Mouse (Mus musculus): ENCODE data around the gene Nrxn3. TPM values are rescaled to one million over a fixed set of nuclear protein-coding genes. Genes with fewer than 3 reads are reported as not detected.

Gene Nrxn3
- polyA plus RNA-seq, 1 experiment, result 0.19 TPM

- Histone ChIP-seq H3K4me1 (replicated peaks; ENCODE audit: control insufficient read depth, insufficient read depth, low read length) (no peaks in the 10 kb centered on the region), H3K27me3 (ENCODE audit: control insufficient read depth, insufficient read depth, low read length) (no peaks in the 10 kb centered on the region), H3K36me3 (ENCODE audit: control insufficient read depth, insufficient read depth, low read length) (no peaks in the 10 kb centered on the region), H3K4me3 (ENCODE audit: control insufficient read depth, insufficient read depth, low read length) (no peak overlapping the region), H3K27ac (ENCODE audit: control insufficient read depth, insufficient read depth, low read length) (no peak overlapping the region)
- no peak for DNase-seq
- TF ChIP-seq POLR2A (IDR thresholded peaks at IDR 0.05; ENCODE audit: control insufficient read depth, extremely low read depth, insufficient read depth, low read length, poor library complexity) (no peak), CTCF (IDR thresholded peaks at IDR 0.05; ENCODE audit: borderline replicate concordance, control insufficient read depth, extremely low read depth, insufficient read depth, low read length, poor library complexity) (no peak)
Observed at GRCm38 (mm10) chr12:90085862-90086261, 1363.2 kb downstream of the Nrxn3 start.

GRCm38 (mm10) chr12:90095754-90096153 lies 1373.1 kb downstream of the Nrxn3 start:
- no peak for DNase-seq
- Histone ChIP-seq H3K27me3 (ENCODE audit: control insufficient read depth, insufficient read depth, low read length) (no peaks in the 10 kb centered on the region), H3K27ac (ENCODE audit: control insufficient read depth, insufficient read depth, low read length) (no peak overlapping the region), H3K4me3 (ENCODE audit: control insufficient read depth, insufficient read depth, low read length) (no peak overlapping the region), H3K4me1 (replicated peaks; ENCODE audit: control insufficient read depth, insufficient read depth, low read length) (no peaks in the 10 kb centered on the region), H3K36me3 (ENCODE audit: control insufficient read depth, insufficient read depth, low read length) (no peaks in the 10 kb centered on the region)
- 5% methylated on average over 1 of the region's 1 CpGs for WGBS
- TF ChIP-seq CTCF (IDR thresholded peaks at IDR 0.05; ENCODE audit: borderline replicate concordance, control insufficient read depth, extremely low read depth, insufficient read depth, low read length, poor library complexity) (no peak), POLR2A (IDR thresholded peaks at IDR 0.05; ENCODE audit: control insufficient read depth, extremely low read depth, insufficient read depth, low read length, poor library complexity) (no peak)

- Histone ChIP-seq H3K4me3 (ENCODE audit: control insufficient read depth, insufficient read depth, low read length) (no peak overlapping the region), H3K4me1 (replicated peaks; ENCODE audit: control insufficient read depth, insufficient read depth, low read length) (no peaks in the 10 kb centered on the region), H3K27ac (ENCODE audit: control insufficient read depth, insufficient read depth, low read length) (no peak overlapping the region), H3K27me3 (ENCODE audit: control insufficient read depth, insufficient read depth, low read length) (no peaks in the 10 kb centered on the region), H3K36me3 (ENCODE audit: control insufficient read depth, insufficient read depth, low read length) (no peaks in the 10 kb centered on the region)
- no peak for DNase-seq
- TF ChIP-seq POLR2A (IDR thresholded peaks at IDR 0.05; ENCODE audit: control insufficient read depth, extremely low read depth, insufficient read depth, low read length, poor library complexity) (no peak), CTCF (IDR thresholded peaks at IDR 0.05; ENCODE audit: borderline replicate concordance, control insufficient read depth, extremely low read depth, insufficient read depth, low read length, poor library complexity) (no peak)
Observed at GRCm38 (mm10) chr12:90113351-90113791, 1390.7 kb downstream of the Nrxn3 start.

- Histone ChIP-seq H3K36me3 (ENCODE audit: control insufficient read depth, insufficient read depth, low read length) (no peaks in the 10 kb centered on the region), H3K4me1 (replicated peaks; ENCODE audit: control insufficient read depth, insufficient read depth, low read length) (no peaks in the 10 kb centered on the region), H3K4me3 (ENCODE audit: control insufficient read depth, insufficient read depth, low read length) (no peak overlapping the region), H3K27ac (ENCODE audit: control insufficient read depth, insufficient read depth, low read length) (no peak overlapping the region), H3K27me3 (ENCODE audit: control insufficient read depth, insufficient read depth, low read length) (no peaks in the 10 kb centered on the region)
- WGBS, result 94% methylated on average over 5 of the region's 5 CpGs
- DNase-seq, result no peak
- no peak for TF ChIP-seq CTCF (IDR thresholded peaks at IDR 0.05; ENCODE audit: borderline replicate concordance, control insufficient read depth, extremely low read depth, insufficient read depth, low read length, poor library complexity)
- no peak for TF ChIP-seq POLR2A (IDR thresholded peaks at IDR 0.05; ENCODE audit: control insufficient read depth, extremely low read depth, insufficient read depth, low read length, poor library complexity)
Observed at GRCm38 (mm10) chr12:90131927-90132869, 1409.5 kb downstream of the Nrxn3 start.

GRCm38 (mm10) chr12:90142011-90142410 lies 1419.3 kb downstream of the Nrxn3 start:
- Histone ChIP-seq H3K27me3 (ENCODE audit: control insufficient read depth, insufficient read depth, low read length) (no peaks in the 10 kb centered on the region), H3K36me3 (ENCODE audit: control insufficient read depth, insufficient read depth, low read length) (no peaks in the 10 kb centered on the region), H3K4me1 (replicated peaks; ENCODE audit: control insufficient read depth, insufficient read depth, low read length) (no peaks in the 10 kb centered on the region), H3K4me3 (ENCODE audit: control insufficient read depth, insufficient read depth, low read length) (no peak overlapping the region), H3K27ac (ENCODE audit: control insufficient read depth, insufficient read depth, low read length) (no peak overlapping the region)
- DNase-seq, result no peak
- TF ChIP-seq POLR2A (IDR thresholded peaks at IDR 0.05; ENCODE audit: control insufficient read depth, extremely low read depth, insufficient read depth, low read length, poor library complexity) (no peak), CTCF (IDR thresholded peaks at IDR 0.05; ENCODE audit: borderline replicate concordance, control insufficient read depth, extremely low read depth, insufficient read depth, low read length, poor library complexity) (no peak)
- WGBS, result 88% methylated on average over 2 of the region's 2 CpGs

DNA sequence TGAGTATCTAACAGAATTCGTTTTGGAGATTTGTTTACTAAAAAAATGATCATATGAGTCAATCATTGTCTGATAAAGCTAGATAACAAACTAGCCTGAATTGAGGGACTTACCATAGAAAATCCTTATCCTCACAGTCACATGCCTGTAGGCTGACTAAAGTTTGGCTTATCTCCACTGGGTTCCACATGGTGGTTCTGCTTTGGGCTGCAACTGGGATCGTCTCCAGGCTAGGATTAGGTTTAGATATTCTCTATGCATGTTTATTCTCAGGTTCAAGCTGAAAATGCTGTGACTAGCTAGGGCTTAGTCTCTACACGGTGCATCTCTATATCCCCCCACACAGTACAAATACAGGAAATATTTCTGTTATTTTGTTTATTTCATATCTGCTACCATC lies 1421.6 kb downstream of the Nrxn3 start:
- Histone ChIP-seq H3K4me1 (replicated peaks; ENCODE audit: control insufficient read depth, insufficient read depth, low read length) (no peaks in the 10 kb centered on the region), H3K36me3 (ENCODE audit: control insufficient read depth, insufficient read depth, low read length) (no peaks in the 10 kb centered on the region), H3K27me3 (ENCODE audit: control insufficient read depth, insufficient read depth, low read length) (no peaks in the 10 kb centered on the region), H3K27ac (ENCODE audit: control insufficient read depth, insufficient read depth, low read length) (no peak overlapping the region), H3K4me3 (ENCODE audit: control insufficient read depth, insufficient read depth, low read length) (no peak overlapping the region)
- DNase-seq, result no peak
- WGBS, result 85% methylated on average over 3 of the region's 3 CpGs
- TF ChIP-seq POLR2A (IDR thresholded peaks at IDR 0.05; ENCODE audit: control insufficient read depth, extremely low read depth, insufficient read depth, low read length, poor library complexity) (no peak), CTCF (IDR thresholded peaks at IDR 0.05; ENCODE audit: borderline replicate concordance, control insufficient read depth, extremely low read depth, insufficient read depth, low read length, poor library complexity) (no peak)

Measured in thymus, adult 2 months (tissue).